Mouse (Mus musculus): ENCODE data around the gene Mfsd13b.
"Not testable (repeated sequence)": the region's sequence is repeated elsewhere in the genome, so short reads cannot be mapped to it uniquely, and the experiment has no call there.

Mfsd13b gene

DNA sequence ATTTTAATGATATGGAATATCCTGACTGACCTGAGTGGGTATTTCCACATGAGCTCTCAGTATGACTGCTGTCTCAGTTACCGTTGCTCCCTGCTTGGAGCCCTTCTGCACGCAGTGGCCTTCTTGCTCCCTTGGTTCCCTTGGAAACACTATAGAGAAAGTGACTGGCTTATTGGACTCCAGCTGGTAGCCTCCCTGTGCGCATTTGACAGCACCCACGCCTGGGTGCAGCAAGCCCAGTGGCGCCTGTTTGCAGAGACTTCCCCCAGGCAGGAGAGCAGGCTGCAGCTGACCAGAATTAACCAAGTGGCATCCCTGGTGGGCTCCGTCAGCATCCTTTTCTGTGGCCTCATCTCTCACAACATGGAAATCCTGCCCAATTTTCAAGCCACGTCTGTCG is 8.9 kb downstream of the Mfsd13b start:
- no peak for DNase-seq

DNA sequence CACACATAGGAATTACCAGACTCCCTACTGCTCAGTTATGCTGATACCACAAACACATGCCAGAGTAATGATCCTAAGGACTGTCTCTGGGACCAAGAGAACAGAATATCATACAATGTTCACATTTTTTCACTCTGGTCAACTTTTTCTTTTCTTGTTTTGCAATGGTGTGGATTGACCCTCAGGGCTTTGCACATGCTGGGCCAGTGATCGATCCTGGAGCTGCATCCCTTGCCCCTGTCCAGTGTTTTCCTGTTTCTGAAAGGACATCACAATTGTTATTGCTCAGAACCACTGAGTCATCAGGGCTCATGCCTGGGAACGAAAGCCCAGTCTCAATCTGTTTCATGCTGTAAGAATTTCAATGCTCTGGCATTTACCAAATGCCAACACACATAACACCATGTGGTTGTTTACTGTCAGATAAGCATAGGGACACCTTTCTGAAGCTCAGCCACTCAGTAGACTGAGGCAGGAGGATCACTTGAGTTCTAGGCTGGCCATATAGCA is 16.8 kb downstream of the Mfsd13b start:
- no peak for DNase-seq

DNA sequence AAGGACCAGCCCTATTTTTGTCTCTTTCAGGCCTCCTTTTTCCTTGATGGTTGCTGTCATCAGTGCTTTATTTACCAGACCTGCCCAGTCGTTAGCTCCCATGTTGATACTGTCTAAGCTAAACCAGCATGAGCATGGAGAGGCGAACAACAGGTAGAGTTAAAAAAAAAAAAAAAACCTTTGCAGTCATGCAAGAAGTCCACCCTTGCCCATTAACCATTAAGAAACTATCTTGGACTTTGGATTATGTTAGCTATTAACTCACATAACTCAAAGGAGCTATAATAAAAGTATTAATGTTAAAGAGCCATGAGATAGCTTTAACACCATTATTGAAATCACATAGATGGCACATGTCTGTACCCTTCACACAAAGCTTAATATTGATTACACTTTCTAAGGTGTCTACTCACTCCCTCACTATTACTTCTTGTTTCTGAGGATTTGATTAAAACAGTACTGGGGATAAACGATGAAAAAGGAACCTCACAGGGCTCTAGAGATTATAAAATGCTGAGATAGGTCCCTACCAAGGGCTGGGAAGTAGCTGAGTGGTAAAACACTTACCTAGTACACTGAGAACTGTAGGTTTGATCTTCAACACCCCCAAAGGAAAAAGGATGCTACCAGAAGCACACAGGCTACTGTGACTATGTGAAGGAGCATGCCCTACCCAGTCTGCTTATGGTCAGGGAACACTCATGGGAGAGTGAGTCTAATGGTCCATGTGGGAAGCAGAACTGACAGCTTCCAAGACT is 17.9 kb downstream of the Mfsd13b start:
- no peak for DNase-seq

DNA sequence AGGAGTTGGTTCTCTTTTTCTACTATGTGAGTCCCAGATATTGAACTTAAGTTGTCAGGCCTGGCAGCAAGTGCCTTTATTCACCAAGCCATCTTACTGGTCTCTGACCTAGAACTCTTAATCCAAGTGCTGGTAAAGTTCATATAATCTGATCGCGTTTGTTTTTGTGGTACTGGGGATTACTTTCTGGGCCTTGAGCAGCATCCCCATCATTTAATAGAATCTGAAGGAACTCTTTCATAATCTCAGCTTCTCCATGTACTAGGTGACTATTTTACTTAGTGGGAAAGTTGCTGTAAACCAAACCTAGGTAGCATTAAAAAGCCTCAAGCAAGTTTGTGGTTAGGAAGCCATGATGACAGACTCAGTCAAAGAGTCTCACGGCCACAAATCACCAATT is 19.6 kb downstream of the Mfsd13b start:
- DNase-seq = no peak

GRCm38 (mm10) chr7:121002407-121002928 is 20.2 kb downstream of the Mfsd13b start:
- DNase-seq = no peak

DNA sequence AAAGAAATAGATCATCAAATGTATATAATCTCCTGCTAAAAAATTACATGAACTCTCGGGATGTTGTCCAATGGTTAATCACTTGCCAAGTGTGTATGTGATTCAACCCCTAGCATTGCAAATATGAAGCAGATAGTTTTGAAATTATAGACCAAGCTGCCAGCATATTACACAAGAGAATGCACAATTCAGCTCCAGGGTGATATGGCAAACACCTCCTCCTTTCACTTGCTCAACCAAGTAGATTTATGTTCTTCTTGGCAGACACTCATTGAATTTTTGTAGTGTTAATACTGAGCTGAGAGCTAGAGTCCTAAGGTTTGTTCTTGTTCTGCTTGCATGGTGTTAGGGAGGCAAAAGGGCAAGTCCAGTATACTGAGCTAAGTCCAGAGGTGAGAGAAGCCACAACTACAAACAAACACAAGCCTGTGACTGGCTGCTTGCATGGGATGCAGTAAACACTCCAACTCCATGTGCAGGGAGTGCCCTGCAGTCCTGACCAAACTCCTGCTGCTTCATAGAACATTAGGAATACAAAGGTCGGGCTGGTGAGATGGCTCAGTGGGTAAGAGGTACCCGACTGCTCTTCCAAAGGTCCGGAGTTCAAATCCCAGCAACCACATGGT is 21.6 kb downstream of the Mfsd13b start:
- DNase-seq = peak; percentile 71 to 91

GRCm38 (mm10) chr7:121011794-121012689 is 29.7 kb downstream of the Mfsd13b start:
- no peak for DNase-seq

GRCm38 (mm10) chr7:121014486-121014885 is 32.2 kb downstream of the Mfsd13b start:
- DNase-seq = no peak

DNA sequence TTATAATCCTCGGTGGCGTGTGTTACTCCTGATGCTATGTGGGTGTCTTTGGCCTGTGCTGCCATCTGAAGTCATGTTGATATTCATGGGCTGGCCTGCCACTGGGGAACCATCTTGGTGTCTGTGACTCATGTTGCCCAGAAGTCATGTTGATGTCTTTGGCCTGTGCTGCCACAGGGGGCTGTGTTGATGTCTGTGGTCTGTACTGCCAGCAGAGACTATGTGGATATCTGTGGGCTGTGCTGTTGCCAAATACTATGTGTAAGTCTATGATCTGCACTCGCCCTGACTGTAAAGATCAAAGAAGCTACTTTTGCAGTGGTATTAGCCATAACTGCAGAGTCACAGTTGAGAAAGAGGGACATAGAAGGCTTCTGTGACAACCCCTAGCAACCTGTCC is 36.5 kb downstream of the Mfsd13b start:
- DNase-seq = no peak

- peak in 1 of 2 experiments; percentile 76 for DNase-seq
These were observed 38.0 kb downstream of the Mfsd13b start for GRCm38 (mm10) chr7:121020277-121020676.

DNA sequence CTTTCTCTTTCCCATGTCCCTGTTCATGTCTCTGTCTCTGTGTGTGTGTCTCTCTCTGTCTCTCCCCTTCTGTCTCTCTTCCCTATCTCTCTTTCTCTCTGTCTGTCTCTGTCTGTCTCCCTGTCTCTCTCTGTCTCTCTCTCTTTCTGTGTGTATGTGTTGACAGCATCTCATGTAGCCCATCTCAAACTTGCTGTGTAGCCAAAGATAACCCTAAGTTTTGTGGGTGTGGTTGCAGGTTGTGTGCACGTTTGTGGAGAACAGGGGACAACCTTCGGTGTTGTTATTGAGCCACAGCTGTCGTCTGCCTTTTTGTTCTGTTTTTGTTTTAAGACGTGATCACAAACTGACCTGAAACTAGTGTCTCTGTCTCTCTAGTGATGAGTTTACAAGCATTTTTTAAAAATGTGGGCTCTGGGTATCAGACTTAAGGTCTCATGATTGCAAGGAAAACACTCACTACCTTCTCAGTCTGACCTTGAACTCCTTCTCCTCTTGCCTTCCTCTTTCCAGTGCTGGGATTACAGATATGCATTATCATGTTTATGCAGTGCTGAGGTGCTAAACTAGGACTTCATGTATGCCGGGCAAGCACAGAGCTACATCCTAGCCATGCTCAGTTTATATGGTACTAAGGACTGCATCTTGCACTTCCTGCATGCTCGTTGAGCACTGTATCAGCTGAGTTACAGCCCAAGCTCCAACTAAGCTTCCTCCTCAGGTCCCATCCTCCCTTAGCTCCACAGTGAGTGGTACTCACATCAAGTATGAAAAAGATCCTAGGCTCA is 43.1 kb downstream of the Mfsd13b start:
- no peak for DNase-seq

DNA sequence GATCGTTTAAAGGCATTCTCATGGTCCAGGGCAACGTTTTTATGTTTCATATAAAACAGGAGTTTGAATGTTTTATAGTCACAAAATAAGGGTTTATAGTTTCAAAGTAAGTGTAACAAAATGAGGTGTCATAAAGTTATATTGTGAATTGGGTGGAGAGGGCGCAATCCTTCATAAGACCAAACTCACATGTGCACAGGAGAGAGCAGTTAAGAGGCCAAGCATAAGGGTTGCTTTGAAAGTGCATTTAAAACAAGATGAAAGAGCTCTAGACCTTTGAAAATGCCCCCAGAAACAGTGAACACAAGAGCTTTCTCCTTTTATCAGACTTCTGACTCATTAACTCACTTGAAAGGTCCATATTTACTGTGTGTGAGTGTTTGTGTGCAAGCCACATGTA is 44.0 kb downstream of the Mfsd13b start:
- no peak for DNase-seq

- not testable (repeated sequence) for DNase-seq
These were observed 47.6 kb downstream of the Mfsd13b start for GRCm38 (mm10) chr7:121029947-121030346.

DNA sequence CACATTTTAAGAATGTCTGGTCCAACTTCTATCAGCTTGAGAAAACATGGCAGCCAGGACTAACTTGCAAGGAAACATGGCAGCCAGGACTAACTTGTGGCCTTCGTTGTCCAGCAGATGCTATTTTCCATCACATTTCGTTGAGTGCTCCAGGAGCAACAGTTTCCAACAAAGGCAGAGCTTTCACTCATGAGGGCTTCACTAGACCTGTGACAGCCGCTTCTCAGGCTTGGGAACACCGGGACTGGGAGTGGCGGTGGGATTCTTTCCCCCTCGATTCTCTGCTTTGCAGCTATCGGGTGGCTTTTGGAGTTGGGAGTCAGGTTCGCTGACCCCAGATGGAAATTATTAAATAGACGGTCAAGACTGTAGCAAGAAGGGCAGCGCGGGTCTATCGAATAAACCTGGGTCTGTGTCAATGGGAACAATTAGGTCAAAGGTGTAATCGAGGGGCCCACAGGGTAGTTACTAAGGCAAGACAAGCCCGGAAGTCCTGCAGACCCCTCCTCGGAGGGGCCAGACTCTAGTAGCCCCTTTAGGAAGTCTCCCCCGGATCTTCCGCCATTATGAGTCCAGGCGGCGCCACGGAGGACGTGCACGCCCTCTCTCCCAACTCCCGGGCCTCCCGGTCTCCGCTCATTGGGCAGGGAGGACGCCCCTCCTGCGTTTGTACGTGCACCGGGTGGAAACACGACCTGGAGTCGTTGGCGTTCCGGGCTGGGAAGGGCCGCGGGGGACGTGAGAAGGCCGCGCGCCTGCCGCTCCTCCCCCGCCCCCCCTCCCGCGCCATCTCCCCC is 51.7 kb downstream of the Mfsd13b start, which contains the start of gene Mettl9:
Gene Mettl9 (plus strand): TSS at position 590 of the 797 bp plus-strand sequence.
- DNase-seq = peak; percentile 94

DNA sequence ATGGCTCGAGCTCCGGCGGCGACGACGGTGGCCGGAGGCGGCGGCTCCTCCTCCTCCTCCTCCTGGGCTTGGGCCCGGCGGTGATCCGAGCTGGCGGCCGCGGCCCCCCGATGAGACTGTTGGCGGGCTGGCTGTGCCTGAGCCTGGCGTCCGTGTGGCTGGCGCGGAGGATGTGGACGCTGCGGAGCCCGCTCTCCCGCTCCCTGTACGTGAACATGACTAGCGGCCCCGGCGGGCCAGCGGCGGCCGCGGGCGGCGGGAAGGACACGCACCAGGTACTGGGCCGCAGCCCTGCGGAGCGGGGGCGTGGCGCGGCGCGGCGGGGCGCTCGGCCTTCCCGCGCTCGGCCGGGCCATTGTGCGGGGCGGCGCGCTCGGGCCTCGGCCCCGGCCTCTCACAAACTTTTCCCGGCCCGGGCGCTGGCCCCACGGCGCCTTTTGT is 52.4 kb downstream of the Mfsd13b start:
- DNase-seq = peak; percentile 29 to 72

DNA sequence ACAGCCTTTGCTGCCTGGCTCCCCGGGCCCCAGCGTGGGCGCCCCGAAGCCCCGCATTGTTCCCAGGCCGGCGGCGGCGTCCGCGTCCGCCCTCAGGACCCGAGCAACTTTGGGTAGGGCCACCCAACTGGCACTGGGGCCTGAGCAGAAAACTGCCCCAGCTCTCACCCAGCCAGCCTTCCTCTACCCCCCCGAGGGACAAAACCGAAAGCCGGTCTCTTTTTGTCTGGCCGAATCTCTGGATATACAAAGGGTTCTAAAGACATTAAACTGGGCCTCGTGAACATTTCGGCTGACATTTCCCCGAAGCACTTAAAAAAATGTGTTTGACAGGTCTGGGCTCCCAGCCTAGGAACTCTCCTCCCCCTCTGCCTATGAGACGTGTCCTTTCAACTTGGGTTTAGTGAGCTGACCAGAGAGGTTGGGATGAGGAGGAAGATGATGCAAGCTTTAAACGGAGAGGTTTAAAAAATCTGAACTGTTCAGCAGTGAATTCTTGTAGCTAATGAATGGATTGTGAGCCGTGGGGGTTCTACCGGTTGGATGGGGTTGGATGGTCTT is 52.9 kb downstream of the Mfsd13b start:
- peak in 1 of 2 experiments; percentile 54 for DNase-seq

DNA sequence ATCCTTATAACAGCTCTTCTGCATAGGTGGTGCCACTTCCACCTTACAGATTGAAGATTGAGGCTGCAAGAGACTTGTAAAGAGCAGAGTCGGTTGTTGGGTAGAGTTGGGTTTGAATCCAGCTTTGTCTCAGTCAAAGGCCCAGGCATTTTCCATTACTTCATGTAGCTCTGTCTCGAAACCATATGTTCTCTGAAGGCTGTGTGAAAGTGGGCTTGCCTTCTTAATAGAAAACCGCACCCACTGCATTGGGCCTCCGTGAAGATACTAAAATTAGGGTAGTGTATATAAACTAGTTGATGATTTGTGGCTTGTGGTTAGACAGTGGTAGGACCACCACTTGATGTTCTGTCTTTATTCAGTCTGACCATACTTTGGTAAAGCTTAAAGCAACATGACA is 58.3 kb downstream of the Mfsd13b start:
- DNase-seq = no peak

GRCm38 (mm10) chr7:121041989-121042388 is 59.7 kb downstream of the Mfsd13b start:
- DNase-seq = no peak

DNA sequence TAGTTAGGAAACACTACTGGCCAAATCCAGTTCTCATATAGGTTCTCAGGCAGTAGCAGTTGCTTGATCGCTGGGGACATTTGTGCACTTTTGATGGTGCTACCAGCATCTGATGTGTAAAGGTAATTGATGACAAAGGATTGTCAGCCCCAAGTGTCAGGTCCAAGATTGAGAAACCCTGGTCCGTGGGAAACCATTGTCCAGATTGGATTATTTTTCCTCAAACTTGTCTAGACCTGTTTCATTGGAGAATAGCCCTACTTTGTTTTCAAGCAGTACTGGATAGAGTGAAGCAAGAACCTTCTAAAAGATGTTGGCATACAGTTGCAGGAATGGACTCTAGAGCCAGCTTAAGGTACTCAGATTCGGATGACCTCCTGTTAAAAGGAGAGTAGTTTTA is 60.7 kb downstream of the Mfsd13b start:
- DNase-seq = no peak

- DNase-seq = no peak
These were observed 61.2 kb downstream of the Mfsd13b start for GRCm38 (mm10) chr7:121043510-121043909.

DNA sequence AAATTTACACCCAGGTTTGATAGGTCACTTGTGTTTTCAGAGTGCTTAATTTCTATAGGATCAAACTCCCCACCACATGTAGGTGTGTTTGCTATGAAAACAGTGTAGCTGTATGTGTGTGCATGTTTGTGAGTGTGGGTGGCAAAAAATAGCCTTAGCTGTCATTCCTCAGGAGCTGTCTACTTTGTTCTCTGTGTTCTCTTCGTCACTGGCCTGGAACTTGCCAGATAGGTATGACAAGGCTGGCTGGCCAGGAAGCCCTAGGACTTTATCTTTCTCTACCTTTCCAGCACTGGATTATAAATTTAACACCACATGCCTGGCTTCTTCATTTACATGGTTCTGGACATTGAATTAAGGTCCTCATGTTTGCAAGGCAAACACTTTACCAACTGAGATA is 61.9 kb downstream of the Mfsd13b start:
- peak in 1 of 2 experiments; percentile 20 for DNase-seq
